Mouse (Mus musculus): ENCODE data around the gene Foxa1.

Gene Foxa1

DNA sequence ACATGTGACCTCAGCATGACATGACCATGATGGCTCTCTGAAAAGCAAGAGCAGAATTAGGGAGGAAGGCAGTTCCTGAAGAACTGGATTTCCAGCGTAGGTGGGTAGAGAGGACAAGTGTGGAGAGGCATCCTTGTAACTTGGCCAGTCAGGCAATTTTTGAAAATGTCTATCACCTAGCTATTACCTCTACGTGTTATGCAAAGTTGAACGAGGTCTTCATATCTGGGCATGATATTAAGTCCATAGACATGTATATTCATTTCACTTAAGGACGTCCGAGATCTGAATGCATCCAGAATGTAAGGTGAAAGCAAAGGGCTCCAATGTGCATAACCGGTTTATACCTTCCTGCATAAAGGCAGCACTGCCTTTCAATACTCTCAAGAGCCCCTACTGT lies 5.6 kb downstream of the Foxa1 start:
- in situ Hi-C loops (cut with MboI), result no loop called here

GRCm38 (mm10) chr12:57539551-57539985 lies 7.1 kb downstream of the Foxa1 start:
- in situ Hi-C loops (cut with MboI), result no loop called here

DNA sequence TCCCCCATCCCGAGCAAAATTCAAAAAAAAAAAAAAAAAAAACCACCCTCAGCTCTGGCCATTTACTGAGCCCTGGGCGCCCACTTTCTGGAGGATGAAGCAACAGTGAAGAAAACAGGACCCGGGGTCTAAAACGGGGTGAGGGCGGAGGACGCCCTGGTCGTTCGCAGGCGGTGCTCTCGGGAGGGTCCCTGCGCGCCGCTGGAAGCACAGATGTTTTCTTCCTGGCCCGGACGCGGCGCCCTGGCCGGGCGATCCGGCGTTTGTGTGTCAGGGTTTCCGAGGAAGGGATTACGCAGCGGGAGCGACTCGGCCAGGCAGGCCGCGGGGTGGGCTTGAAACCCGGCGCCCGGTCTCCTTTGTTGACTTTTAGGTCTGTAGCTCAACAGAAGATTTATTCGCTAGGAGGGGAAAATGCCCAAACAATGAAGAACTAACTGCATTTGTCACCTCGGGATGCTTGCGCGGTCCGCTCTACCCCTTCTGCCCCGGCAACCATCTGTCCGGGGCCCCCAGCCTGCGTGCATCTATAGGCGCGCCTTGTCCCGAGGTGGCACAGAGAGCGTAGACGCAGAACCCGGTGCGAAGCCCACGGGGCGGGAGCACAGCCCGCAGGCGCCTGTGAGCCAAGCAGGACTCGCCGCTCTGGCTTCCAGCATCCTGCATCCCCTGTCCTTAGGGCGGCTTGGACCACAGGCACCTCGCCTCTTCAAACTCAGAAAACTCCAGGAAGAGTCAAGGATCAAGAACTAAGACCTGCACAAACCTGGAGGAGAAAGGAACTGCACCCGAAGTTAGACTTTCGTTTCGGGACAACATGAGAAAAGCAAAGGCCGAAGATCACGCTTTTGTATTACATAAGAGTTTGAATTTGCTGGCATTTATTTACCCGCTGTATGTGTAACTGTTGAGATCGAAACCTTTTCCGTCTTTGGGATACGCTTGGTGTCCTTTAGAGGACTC lies 7.8 kb downstream of the Foxa1 start:
- in situ Hi-C loops (cut with MboI), result no loop called here

- in situ Hi-C loops (cut with MboI), result no loop called here
Observed at GRCm38 (mm10) chr12:57537791-57538587, 8.7 kb downstream of the Foxa1 start.

- in situ Hi-C loops (cut with MboI), result no loop called here
Observed at GRCm38 (mm10) chr12:57536909-57537670, 9.6 kb downstream of the Foxa1 start.

GRCm38 (mm10) chr12:57536056-57536908 lies 10.4 kb downstream of the Foxa1 start:
- in situ Hi-C loops (cut with MboI), result no loop called here

GRCm38 (mm10) chr12:57534879-57535611 lies 11.7 kb downstream of the Foxa1 start:
- in situ Hi-C loops (cut with MboI), result no loop called here

DNA sequence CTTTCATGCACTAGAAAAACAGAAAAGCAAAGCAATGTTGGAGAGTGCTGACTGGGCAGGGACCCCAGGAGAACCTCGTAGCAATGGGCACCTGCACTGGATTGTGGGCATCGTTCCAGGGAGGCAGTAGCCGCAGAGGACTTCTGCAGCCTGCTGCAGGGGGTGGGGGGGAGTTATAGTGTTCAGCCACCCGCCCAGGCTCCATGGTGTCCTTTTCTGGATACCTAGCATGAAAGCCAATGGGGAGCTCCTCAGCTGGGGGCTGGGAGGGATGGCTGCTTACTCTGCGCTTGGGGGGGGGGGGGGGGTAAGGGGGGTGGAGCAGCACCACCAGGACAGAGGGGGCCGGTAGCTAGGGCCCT lies 12.2 kb downstream of the Foxa1 start:
- in situ Hi-C loops (cut with MboI), result no loop called here

GRCm38 (mm10) chr12:57530474-57530873 lies 16.2 kb downstream of the Foxa1 start:
- in situ Hi-C loops (cut with MboI), result no loop called here

GRCm38 (mm10) chr12:57528335-57528734 lies 18.4 kb downstream of the Foxa1 start:
- in situ Hi-C loops (cut with MboI), result no loop called here

DNA sequence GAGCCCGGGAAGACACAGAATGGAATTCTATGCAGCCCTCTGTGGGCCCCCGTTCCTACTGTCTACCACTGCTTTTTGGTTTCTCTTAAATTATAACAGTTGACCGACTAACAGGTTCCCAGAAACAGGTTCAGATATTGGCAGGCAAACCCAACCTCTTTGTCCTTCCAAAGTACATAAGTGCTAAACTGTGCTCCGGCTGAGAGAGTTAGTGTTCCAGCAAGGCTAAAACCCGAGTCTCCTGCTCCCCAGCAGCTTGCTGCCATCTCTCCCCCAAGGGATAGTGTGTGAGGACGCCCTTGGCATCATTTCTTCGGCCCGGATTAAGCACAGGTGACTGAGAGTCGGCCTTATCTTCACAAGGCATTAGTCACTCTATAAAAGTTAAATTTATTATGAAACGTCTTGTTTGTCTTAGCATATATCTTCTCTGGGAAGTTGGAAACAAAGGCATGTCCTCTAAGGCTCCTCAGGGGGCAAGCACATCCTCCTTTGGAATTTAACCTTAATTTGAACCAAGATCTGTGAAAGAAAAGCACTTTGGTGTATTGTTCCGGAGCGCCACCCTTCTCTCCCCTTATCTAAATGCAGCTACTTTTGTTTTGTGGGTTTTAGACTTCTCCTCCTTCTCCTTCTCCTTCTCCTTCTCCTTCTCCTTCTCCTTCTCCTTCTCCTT lies 30.9 kb downstream of the Foxa1 start:
- in situ Hi-C loops (cut with MboI), result no loop called here

DNA sequence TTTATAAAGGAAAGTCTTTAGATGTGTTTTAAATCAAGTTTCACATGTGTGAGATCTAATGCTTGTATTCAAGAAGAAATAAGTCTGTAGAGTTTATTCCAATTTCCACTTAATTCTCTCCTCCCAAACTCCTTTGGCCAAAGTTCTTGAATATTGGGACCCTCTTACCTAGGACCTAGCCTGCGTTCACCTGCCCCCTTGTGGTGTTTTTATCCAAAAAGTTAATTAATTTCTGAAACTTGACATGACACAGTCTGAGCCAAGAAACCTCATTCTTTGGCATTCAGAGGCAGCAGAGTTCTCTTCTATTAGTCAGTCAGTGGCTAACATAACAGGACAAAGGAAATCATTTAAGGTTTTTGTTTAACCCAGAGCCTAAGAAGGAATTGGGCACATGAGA lies 32.2 kb downstream of the Foxa1 start:
- in situ Hi-C loops (cut with MboI), result no loop called here

- in situ Hi-C loops (cut with MboI), result no loop called here
Observed at GRCm38 (mm10) chr12:57511560-57511959, 35.2 kb downstream of the Foxa1 start.

GRCm38 (mm10) chr12:57511127-57511526 lies 35.6 kb downstream of the Foxa1 start:
- in situ Hi-C loops (cut with MboI), result no loop called here

DNA sequence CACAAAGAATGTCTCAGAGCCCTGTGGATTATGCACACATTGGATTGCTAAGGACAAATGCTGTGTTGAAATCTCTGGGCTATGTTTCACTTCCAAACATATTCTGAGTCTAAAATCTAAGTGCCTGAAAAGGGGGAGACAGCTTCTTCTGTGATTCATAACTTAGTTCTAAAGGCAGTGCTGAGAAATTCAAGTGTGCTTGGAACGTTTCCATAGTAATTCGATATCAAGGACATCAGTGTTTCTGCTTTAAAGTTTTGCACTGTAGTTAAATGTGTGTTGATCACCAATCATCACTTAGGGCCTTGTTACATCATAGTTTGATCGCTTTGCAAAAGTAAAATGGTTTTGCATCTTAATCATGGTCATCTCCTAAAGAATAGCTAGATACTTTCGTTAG lies 37.0 kb downstream of the Foxa1 start:
- in situ Hi-C loops (cut with MboI), result no loop called here

GRCm38 (mm10) chr12:57508938-57509337 lies 37.8 kb downstream of the Foxa1 start:
- in situ Hi-C loops (cut with MboI), result no loop called here

- in situ Hi-C loops (cut with MboI), result no loop called here
Observed at GRCm38 (mm10) chr12:57505329-57505728, 41.4 kb downstream of the Foxa1 start.

GRCm38 (mm10) chr12:57500246-57500645 lies 46.5 kb downstream of the Foxa1 start:
- in situ Hi-C loops (cut with MboI), result no loop called here

DNA sequence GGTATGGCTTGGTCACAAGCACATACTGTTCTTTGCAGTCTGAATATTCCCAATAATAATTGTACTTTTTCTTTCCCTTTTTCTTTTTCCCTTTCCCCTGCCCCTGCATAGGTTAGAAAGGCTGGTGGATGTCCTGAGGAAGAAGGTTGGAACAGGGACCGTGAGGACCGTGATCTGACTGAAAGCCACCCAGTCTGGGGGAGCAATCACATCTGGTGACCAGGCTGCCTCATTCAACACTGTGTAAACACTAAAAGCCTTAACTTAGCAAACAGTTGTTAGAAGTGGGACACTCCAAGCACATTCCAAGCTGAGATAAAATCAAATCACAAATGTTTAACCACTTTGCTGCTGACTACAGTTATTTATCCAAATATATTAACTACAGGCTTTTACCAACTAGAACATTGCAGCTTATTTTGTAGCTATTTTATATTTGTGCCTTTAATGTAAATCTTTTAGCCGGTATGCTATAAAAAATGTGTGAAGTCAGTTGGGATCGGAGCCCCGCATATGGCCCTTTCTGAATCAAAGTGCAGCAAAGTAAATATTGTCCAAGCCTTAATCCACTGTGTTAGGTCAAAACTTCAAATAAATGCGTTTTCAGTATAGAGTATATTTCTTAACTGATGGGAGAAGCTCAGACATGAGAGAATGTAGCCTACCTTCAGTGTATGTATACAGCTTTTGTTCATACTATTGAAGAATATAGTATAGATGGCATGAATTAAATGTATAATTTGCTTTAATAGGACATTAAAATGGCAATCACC lies 50.2 kb downstream of the Foxa1 start:
- in situ Hi-C loops (cut with MboI), result no loop called here

All from mature B cell (primary cell).